Mouse (Mus musculus) gastrocnemius, adult 2 months (tissue): ENCODE results near the gene Mgrn1. TPM values are rescaled to one million over a fixed set of nuclear protein-coding genes. Genes with fewer than 3 reads are reported as not detected.

Source experiments
- DNase-seq: peaks from one replicate; pipeline ENCODE4 v3.0.0; 2022
- H3K27ac ChIP-seq: fragments of 200-600 bp; 2 replicates; pipeline ENCODE4 v1.8.1; 2022; ENCODE audit warnings: mild to moderate bottlenecking
- H3K4me3 ChIP-seq: fragments of 200-600 bp; 2 replicates; pipeline ENCODE4 v1.8.1; 2022; ENCODE audit warnings: mild to moderate bottlenecking, moderate library complexity
- CTCF ChIP-seq: fragments of 200-600 bp; IDR thresholded peaks from 2 replicates; pipeline ENCODE4 v1.8.1; 2022; ENCODE audit warnings: antibody characterized with exemption, mild to moderate bottlenecking, moderate library complexity
- intact Hi-C: fragments of 180-260 bp; cut with DNase I; formaldehyde crosslinking; loops from one replicate; pipeline ENCODE4 v1.15.1; 2025
- total RNA-seq, 2 experiments: library from RNA; stranded (reverse); gene quantifications; 2 replicates each; pipeline ENCODE4 v1.2.3; 2021

The Mgrn1 gene
- total RNA-seq, 2 experiments from 2014 or later, result 53.5 to 66.1 TPM

- TF ChIP-seq CTCF, result no peak
- peak; percentile 98 for DNase-seq
- intact Hi-C loops, result no loop called here
- H3K27ac ChIP-seq, result peak within 1 kb of the TSS; percentile 94
- H3K4me3 ChIP-seq, result peak within 1 kb of the TSS; percentile 99
Measured at GRCm38 (mm10) chr16:4963797-4964709, 78.0 kb downstream of the Mgrn1 start, which contains the start of gene Anks3. Gene Anks3, minus strand, starts transcription at chr16:4964205.

DNA sequence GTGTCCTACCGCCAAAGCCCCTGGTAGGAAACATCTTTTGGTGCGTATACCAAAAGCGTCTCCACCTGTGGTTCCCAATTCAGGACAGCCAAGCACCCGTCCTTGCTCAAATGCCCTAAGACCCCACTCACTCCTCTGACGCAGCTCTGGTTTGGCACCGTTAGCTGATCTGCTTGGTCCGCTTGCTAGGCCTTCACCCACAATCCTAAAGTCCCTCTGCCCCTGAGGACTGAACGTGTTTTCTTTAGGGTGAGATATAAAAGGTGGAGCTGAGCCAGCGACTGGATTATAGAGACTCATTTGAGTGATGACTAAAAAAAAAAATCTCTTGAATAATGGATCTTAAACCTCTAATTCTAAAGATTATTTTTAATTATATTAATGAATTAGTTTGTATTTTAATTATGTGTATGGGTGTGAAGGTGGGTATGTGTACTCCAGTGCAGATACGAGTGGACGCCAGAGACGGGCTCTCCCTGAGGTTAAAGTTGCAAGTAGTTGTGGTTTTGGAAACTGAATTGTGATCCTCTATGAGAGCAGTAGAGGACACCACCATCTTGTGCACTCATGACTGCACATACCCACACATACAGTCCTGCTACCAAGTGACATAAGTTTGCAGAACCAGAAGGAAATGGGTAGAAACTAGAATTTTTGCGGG lies 78.8 kb downstream of the Mgrn1 start:
- TF ChIP-seq CTCF, result no peak
- H3K27ac ChIP-seq, result peak overlapping the region; percentile 94
- peak overlapping the region; percentile 99 for H3K4me3 ChIP-seq
- intact Hi-C loops, result loop anchor here (5.0 kb wide), 1 partner anchor 47 kb away; the partner anchor contains the start of gene Rogdi
- DNase-seq, result no peak

DNA sequence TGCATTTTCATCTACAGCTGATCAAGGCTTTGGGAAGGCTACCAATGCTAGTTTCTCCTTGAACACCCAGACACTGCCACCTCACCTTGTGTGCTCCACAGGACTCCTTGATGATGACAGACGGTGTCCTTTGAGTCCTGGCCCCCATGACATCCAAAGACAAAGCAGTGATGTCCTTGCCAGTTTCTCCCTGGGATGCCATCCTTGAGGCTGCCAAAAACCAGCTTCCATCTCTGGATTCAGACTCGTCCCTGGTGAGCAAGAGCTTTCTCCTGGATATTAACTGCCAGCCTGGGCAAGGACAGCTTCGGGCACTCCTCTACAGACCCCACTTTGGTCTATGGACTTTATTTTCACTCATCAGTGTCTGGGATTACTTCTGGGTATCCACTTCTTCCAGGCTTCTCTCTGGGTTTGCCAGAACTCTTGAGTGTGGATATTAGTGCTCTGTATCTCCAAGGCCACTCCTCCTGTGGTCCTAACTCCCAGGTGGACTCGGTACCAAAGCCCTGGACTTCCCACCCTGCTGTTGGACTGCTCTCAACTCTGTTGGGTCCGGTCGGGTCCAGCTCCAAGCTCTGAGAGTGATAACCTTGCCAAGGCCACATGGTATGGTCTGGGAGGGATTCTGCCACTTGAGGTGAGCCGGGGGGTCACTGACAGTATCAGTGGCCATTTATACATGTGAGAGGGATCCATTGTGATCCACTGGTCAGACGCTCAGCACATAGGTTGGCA lies 79.5 kb downstream of the Mgrn1 start:
- H3K4me3 ChIP-seq, result peak overlapping the region; percentile 99
- intact Hi-C loops, result loop anchor here (5.0 kb wide), 1 partner anchor 47 kb away; the partner anchor contains the start of gene Rogdi
- TF ChIP-seq CTCF, result no peak

DNA sequence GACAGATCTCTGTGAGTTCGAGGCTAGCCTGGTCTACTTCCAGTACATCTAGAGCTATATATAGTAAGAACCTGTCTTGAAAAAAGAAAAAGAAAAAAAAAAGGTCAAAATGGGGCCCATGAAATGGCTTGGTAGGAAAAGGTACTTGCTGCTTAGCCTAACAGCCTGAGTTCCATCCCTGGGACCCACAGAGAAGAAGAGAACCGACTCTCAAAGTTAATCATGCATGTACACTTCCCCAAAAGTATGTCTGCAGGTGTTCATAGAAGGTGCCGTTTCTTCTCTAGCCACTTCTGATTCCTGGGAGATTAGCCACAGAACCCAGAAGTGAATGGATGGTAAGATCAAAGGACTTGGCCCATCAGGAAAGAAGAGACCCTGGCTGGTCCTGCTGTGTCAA lies 82.4 kb downstream of the Mgrn1 start:
- Histone ChIP-seq H3K4me3 (no peak overlapping the region), H3K27ac (no peak overlapping the region)
- no peak for DNase-seq
- intact Hi-C loops, result loop anchor here (5.0 kb wide), 1 partner anchor 44 kb away; the partner anchor contains the start of gene Rogdi
- no peak for TF ChIP-seq CTCF

More for the DNA sequence above, 79.5 kb downstream of the Mgrn1 start:
- H3K27ac ChIP-seq, result peak overlapping the region; percentile 94
- DNase-seq, result no peak

DNA sequence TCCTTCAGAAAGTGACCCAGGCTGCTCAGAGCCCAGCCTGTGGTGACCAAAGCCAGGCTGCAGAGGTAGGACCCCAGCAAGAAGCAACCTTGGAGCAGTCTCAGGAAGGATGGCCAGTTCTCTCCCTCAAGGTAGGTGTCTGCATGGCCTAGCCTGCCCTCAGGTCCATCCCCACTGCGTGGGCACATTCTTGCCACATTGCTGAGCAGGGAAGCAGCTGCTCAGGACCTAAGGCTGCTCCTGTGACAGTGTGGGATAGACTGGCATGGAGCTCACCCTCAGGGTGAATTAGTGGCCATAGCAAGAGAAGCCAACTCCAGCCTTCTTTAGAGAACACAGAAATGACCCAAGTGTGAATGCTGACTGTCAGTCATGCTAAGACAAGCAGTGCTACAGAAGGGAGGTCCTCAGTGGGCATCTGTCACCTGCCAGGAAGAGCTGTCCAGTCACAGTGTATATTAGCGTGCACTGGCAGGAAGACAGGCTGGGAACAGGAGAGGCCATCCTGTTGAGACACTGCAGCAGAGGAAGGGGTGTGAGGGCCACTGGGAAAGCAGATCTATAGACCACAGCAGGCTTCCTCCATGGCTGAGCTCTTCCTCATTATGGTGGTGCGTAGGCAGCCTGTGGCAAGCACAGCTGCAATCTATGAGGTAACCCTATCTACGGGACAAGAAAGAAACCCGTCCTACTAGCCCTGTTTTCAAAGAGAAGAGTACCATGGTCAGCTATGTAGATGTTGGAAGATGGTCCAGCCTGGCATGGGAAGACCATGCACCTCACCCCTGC lies 83.2 kb downstream of the Mgrn1 start:
- intact Hi-C loops, result loop anchor here (5.0 kb wide), 1 partner anchor 43 kb away; the partner anchor contains the start of gene Rogdi
- Histone ChIP-seq H3K4me3 (no peak overlapping the region), H3K27ac (no peak overlapping the region)
- TF ChIP-seq CTCF, result no peak
- DNase-seq, result no peak

- Histone ChIP-seq H3K27ac (no peak overlapping the region), H3K4me3 (no peak overlapping the region)
- no peak for TF ChIP-seq CTCF
- DNase-seq, result no peak
- intact Hi-C loops, result no loop called here
Measured at GRCm38 (mm10) chr16:4971626-4972025, 85.6 kb downstream of the Mgrn1 start.

DNA sequence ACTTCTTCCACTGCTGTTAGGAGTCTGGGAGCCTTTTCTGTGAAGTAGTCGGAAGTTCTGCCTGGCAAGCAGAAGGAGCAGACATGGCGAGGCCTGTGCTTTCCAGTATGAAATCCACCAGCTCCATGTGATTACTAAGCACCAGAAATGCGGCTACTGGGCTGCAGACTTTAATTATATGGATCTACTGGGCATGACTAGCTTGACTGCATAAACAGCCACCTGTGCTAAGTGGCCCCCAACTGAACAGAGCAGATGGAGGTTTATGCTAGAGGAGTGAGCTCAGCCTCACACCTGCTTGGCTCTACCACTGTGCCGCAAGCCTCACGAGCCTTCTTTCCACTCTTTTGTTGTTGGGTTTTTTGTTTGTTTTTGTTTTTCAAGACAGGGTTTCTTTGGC lies 88.5 kb downstream of the Mgrn1 start:
- intact Hi-C loops, result no loop called here
- no peak for DNase-seq
- no peak overlapping the region for H3K27ac ChIP-seq
- TF ChIP-seq CTCF, result no peak
- H3K4me3 ChIP-seq, result no peak overlapping the region

DNA sequence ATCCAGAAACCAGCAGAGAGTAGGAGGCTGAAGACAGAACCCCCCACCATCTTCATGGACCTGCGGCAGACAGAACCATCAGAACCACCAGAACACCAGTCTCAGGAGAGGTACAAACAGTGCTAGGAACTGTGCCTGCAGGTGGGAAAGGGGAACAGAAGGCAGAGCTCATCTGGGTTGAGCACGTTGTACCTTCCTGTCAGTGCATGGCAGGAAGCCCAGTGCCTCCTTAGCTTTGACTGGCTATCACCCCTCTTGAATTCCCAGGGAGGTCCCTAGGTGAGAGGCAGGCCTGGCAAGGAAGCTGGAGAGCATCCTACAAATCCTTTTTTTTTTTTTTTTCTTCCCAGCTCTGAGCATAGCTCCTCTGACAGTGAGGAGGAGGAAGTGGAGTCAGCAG lies 90.1 kb downstream of the Mgrn1 start:
- H3K27ac ChIP-seq, result no peak overlapping the region
- no peak for TF ChIP-seq CTCF
- intact Hi-C loops, result loop anchor here (5.0 kb wide), 1 partner anchor 221 kb away; no protein-coding TSS in a partner anchor
- H3K4me3 ChIP-seq, result no peak overlapping the region
- DNase-seq, result no peak

GRCm38 (mm10) chr16:4978275-4979051 lies 92.4 kb downstream of the Mgrn1 start:
- intact Hi-C loops, result loop anchor here (5.0 kb wide), 1 partner anchor 219 kb away; no protein-coding TSS in a partner anchor
- no peak for DNase-seq
- TF ChIP-seq CTCF, result no peak

GRCm38 (mm10) chr16:4979755-4980380 lies 93.8 kb downstream of the Mgrn1 start:
- intact Hi-C loops, result loop anchor here (1.0 to 5.0 kb wide), 2 partner anchors 165 to 217 kb away; no protein-coding TSS in a partner anchor

More at GRCm38 (mm10) chr16:4978275-4979051, 92.4 kb downstream of the Mgrn1 start:
- H3K4me3 ChIP-seq, result no peak overlapping the region
- H3K27ac ChIP-seq, result no peak overlapping the region

GRCm38 (mm10) chr16:4984717-4985116 lies 98.7 kb downstream of the Mgrn1 start:
- Histone ChIP-seq H3K27ac (no peak overlapping the region), H3K4me3 (no peak overlapping the region)
- peak; percentile 10 for DNase-seq
- no peak for TF ChIP-seq CTCF
- intact Hi-C loops, result no loop called here

More at GRCm38 (mm10) chr16:4979755-4980380, 93.8 kb downstream of the Mgrn1 start:
- Histone ChIP-seq H3K27ac (no peak overlapping the region), H3K4me3 (no peak overlapping the region)
- TF ChIP-seq CTCF, result peak; percentile 72
- peak; percentile 31 for DNase-seq

Other genes with a start within 250 kb of the Mgrn1 start
- 1 to 10 TPM; 4.8 to 6.0 TPM for gene Vasn, start 246.3 kb upstream of the Mgrn1 start, total RNA-seq
- 100 to 1,000 TPM in 1 of 2 experiments, 10 to 100 TPM in 1; 86.4 to 110 TPM for gene Dnaja3, start 246.3 kb upstream of the Mgrn1 start, total RNA-seq
- 10 to 100 TPM; 12.1 to 13.6 TPM for gene Coro7, start 206.5 kb upstream of the Mgrn1 start, total RNA-seq
- 1 to 10 TPM; 2.6 to 3.7 TPM for gene Nmral1, start 166.9 kb upstream of the Mgrn1 start, total RNA-seq
- 10 to 100 TPM; 35.4 to 43.6 TPM for gene Hmox2, start 159.9 kb upstream of the Mgrn1 start, total RNA-seq
- 10 to 100 TPM; 69.3 to 82.9 TPM for gene Cdip1, start 96.0 kb upstream of the Mgrn1 start, total RNA-seq
- not detected for gene 4930562C15Rik, start 50.8 kb upstream of the Mgrn1 start, total RNA-seq
- 10 to 100 TPM; 30.3 to 44.8 TPM for gene Ubald1, start 5.9 kb upstream of the Mgrn1 start, total RNA-seq
- gene Nudt16l1, start 52.5 kb downstream of the Mgrn1 start, total RNA-seq, result 10 to 100 TPM; 10.5 to 13.7 TPM
- 10 to 100 TPM; 12.8 to 16.7 TPM for gene Anks3, start 78.0 kb downstream of the Mgrn1 start, total RNA-seq
- gene Sept12, start 111.6 kb downstream of the Mgrn1 start, total RNA-seq, result not detected
- gene Smim22, start 121.0 kb downstream of the Mgrn1 start, total RNA-seq, result not detected
- gene Rogdi, start 127.3 kb downstream of the Mgrn1 start, total RNA-seq, result 1 to 10 TPM; 5.2 to 7.4 TPM
- gene Glyr1, start 163.6 kb downstream of the Mgrn1 start, total RNA-seq, result 10 to 100 TPM; 33.1 to 33.7 TPM
- 10 to 100 TPM; 24.7 to 25.4 TPM for gene Ubn1, start 163.8 kb downstream of the Mgrn1 start, total RNA-seq
- gene Ppl, start 246.2 kb downstream of the Mgrn1 start, total RNA-seq, result 1 to 10 TPM; 2.5 to 3.7 TPM